Mouse (Mus musculus) embryonic fibroblast, embryonic 13.5 days (primary cell): Measurements from ENCODE around the gene Npas3. TPM values are rescaled to one million over a fixed set of nuclear protein-coding genes. Genes with fewer than 3 reads are reported as not detected.

Experiments used
- H3K27ac ChIP-seq: 2 replicates; pipeline ENCODE4 v1.5.1; 2012; ENCODE audit warnings: low read length, control low read depth, inconsistent platforms; ENCODE audit not compliant: insufficient read depth
- H3K4me1 ChIP-seq: 2 replicates; pipeline ENCODE4 v1.6.1; 2011; ENCODE audit warnings: low read length; ENCODE audit not compliant: control insufficient read depth, insufficient read depth
- H3K4me3 ChIP-seq: 2 replicates; pipeline ENCODE4 v1.5.1; 2011; ENCODE audit warnings: mild to moderate bottlenecking, control low read depth, low read length; ENCODE audit not compliant: insufficient read depth
- CTCF ChIP-seq: IDR thresholded peaks from 2 replicates; pipeline ENCODE4 v1.5.1; 2011; ENCODE audit warnings: mild to moderate bottlenecking, control low read depth, low read length, moderate library complexity, borderline replicate concordance; ENCODE audit not compliant: insufficient read depth
- POLR2A ChIP-seq: IDR thresholded peaks from 2 replicates; pipeline ENCODE4 v1.6.1; 2011; ENCODE audit warnings: low read depth, mild to moderate bottlenecking, control low read depth, low read length, moderate library complexity
- polyA plus RNA-seq: library from polyadenylated mRNA; stranded (reverse); fragments of >200 nt; gene quantifications from 2 replicates; pipeline ENCODE4 v1.2.4, GENCODE M21; 2011; ENCODE audit warnings: low read depth; ENCODE audit not compliant: missing spikeins, insufficient read length

Npas3 gene
- polyA plus RNA-seq, 1 experiment, result 6.6 TPM

- H3K4me1 ChIP-seq, result peaks cover 19% of the 10 kb centered on the region
- no peak overlapping the region for H3K27ac ChIP-seq
- H3K4me3 ChIP-seq, result no peak overlapping the region
- TF ChIP-seq POLR2A (no peak), CTCF (no peak)
Observed at GRCm38 (mm10) chr12:54005546-54005945, 757.1 kb downstream of the Npas3 start.

- no peak overlapping the region for H3K27ac ChIP-seq
- H3K4me3 ChIP-seq, result no peak overlapping the region
- TF ChIP-seq CTCF (no peak), POLR2A (no peak)
- no peaks in the 10 kb centered on the region for H3K4me1 ChIP-seq
Observed at GRCm38 (mm10) chr12:54015304-54015703, 766.8 kb downstream of the Npas3 start.

GRCm38 (mm10) chr12:54017949-54018348 lies 769.5 kb downstream of the Npas3 start:
- no peak overlapping the region for H3K27ac ChIP-seq
- TF ChIP-seq CTCF (no peak), POLR2A (no peak)
- H3K4me3 ChIP-seq, result no peak overlapping the region
- no peaks in the 10 kb centered on the region for H3K4me1 ChIP-seq

GRCm38 (mm10) chr12:54019979-54020378 lies 771.5 kb downstream of the Npas3 start:
- Histone ChIP-seq H3K4me3 (no peak overlapping the region), H3K4me1 (no peaks in the 10 kb centered on the region), H3K27ac (no peak overlapping the region)
- no peak for TF ChIP-seq CTCF
- no peak for TF ChIP-seq POLR2A

GRCm38 (mm10) chr12:54034666-54035346 lies 786.3 kb downstream of the Npas3 start:
- Histone ChIP-seq H3K4me3 (no peak overlapping the region), H3K27ac (no peak overlapping the region), H3K4me1 (no peaks in the 10 kb centered on the region; the same call in 1 of the 2 replicates)
- TF ChIP-seq POLR2A (no peak), CTCF (no peak)

DNA sequence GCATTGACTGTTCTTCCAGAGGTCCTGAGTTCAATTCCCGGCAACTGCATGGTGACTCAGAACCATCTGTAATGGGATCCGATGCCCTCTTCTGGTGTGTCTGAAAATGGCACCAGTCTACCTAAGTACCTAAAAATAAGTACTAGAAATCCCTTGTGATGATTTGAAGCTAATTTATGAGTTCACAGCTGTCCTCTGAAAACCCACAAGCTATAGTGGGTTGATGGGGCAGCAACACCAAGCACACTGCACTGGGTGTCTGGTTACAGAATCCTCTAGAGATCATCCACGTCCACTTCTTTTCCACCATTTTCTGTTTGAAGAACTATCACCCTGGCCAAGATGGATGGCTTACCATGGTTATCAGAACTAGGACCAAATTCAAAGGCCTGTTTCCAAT lies 789.1 kb downstream of the Npas3 start:
- TF ChIP-seq POLR2A, result no peak
- TF ChIP-seq CTCF, result no peak
- Histone ChIP-seq H3K4me1 (no peaks in the 10 kb centered on the region; the same call in 1 of the 2 replicates), H3K4me3 (no peak overlapping the region), H3K27ac (no peak overlapping the region)

DNA sequence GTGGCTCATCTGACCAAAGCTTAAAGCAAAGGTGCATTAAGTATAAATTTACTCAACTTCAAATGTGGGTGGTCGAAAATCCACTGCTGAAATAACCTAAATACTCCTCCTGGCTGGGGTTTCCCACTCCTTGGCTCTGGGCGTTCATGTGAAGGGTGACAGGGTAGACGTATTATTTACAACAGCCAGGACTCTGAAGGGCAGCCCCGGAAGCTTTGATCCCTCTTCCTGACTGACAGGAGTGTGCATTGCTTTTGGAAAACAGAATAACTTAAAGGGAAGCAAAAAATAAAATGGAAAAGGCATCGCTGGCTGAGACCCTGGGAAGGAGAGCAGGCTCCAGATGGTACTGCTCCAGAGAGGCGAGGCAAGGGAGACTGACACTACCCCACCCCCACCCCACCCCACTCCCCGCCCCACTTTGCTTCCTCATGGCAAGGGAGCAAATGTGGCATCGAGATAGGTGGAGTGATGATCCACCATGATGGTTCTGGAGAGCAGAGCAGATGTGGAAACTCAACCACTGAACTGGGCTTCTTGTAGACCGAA lies 794.6 kb downstream of the Npas3 start:
- H3K4me1 ChIP-seq, result no peaks in the 10 kb centered on the region
- no peak overlapping the region for H3K27ac ChIP-seq
- TF ChIP-seq POLR2A, result no peak
- no peak overlapping the region for H3K4me3 ChIP-seq

DNA sequence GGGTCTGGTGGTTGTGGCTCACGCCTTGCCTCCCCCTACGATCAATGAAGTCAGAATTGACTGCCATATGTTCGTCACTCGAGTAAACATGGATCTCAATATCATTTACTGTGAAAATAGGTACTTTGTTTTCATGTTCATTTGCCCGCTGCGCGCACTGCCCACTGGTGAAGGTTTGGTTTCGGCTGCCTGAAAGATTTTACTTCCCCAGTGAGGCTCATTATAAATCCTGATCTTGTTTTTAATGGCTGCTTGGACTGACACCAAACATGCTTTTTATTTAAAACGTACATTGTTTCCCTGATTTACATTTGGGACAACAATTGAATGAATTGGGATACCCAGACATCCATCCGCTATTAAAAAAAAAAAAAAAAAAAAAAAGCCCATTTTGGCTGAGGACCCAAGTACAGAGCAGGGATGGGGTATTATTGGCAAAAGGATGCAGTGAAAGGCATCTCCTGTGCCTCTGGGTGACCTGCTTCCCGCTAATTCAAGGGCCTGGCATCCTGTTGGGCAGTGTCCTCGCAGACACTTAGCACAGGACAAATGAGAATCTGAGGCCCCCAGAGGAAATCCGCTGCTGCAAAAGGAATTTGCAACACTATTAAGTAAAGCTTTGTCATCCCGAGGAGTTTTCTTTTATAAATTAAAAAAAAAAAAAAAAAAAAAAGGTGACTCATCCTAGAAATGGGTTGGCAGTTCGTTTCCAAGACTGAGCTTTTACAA lies 796.3 kb downstream of the Npas3 start:
- TF ChIP-seq CTCF (no peak), POLR2A (no peak)
- Histone ChIP-seq H3K27ac (no peak overlapping the region), H3K4me1 (no peaks in the 10 kb centered on the region), H3K4me3 (no peak overlapping the region)

GRCm38 (mm10) chr12:54045360-54045759 lies 796.9 kb downstream of the Npas3 start:
- Histone ChIP-seq H3K4me3 (no peak overlapping the region), H3K27ac (no peak overlapping the region), H3K4me1 (no peaks in the 10 kb centered on the region)
- TF ChIP-seq POLR2A, result no peak
- TF ChIP-seq CTCF, result no peak

DNA sequence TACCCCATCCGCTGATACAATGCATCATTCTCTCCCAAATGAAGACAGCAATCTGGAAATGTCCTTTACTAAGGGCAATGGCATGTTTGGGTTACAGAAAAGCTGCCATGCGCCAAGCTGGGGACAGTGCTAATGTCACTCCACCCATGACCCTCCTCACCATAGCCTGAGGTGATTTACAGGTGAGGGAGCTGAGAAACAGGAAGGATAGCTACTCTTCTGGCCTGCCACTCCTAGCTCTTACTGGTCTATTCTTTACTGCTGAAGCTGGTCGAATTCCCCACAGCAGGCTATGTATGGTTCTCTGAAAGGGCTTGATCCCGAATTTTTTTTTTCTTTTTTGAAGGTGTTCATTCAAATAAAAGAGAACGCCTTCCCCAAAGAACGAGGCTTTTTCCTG lies 798.3 kb downstream of the Npas3 start:
- TF ChIP-seq CTCF (no peak), POLR2A (no peak)
- Histone ChIP-seq H3K4me3 (no peak overlapping the region), H3K27ac (no peak overlapping the region), H3K4me1 (no peaks in the 10 kb centered on the region)
